Comparison of ENCODE assay signal across 24 mouse cellular contexts in the genomic region with DNA sequence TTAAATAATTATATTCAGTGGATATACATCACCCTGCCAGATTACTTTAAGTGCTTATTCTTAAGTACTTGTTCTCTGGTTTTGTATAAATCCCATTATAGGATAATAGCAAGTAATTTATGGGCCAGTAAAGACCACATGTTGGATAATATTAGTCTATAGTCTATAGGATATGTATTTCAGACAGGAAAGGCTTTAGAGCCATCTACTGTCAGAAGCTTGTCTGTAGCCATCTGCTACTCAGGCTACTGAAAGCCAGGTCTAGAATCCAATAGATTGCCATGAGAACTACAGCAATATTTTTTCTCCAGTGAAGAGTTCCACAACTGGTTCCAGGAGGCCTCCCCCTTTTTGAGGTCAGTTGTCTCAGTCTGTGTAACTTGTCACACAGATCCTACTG. TPM values are rescaled to one million over a fixed set of nuclear protein-coding genes. Genes with fewer than 3 reads are reported as not detected.
"Had no signal": no experiment of that assay in that cellular context is flagged by ENCODE, and none has a peak within 500 bp of the region (broad histone marks: within the 10 kb centered on the region; RNA-seq: fewer than 3 reads in every experiment).

No protein-coding gene starts in this region.

- DNase-seq: retina, postnatal 1 day; right cerebral cortex, adult 18-20 months; right cerebral cortex, postnatal 14 days; right cerebral cortex, postnatal 25 days; right cerebral cortex, postnatal 4 days; spleen, adult 18-20 months; thymus, adult 18-20 months; thymus, adult 2 months; thymus, postnatal 14 days; thymus, postnatal 25 days; thymus, postnatal 36 days; thymus, postnatal 4 days had no signal

- H3K9me3 ChIP-seq: neural tube, embryonic 13.5 days; neural tube, embryonic 15.5 days; stomach, embryonic 15.5 days had no signal

- H3K4me2 ChIP-seq: neural tube, embryonic 13.5 days; neural tube, embryonic 15.5 days; stomach, embryonic 15.5 days had no signal

- H3K27me3 ChIP-seq: neural tube, embryonic 13.5 days; neural tube, embryonic 15.5 days; stomach, embryonic 15.5 days had no signal

- H3K9ac ChIP-seq: neural tube, embryonic 13.5 days; neural tube, embryonic 15.5 days; stomach, embryonic 15.5 days had no signal

- H3K4me3 ChIP-seq: neural tube, embryonic 13.5 days; neural tube, embryonic 15.5 days; stomach, embryonic 15.5 days had no signal

- H3K27ac ChIP-seq: neural tube, embryonic 13.5 days; neural tube, embryonic 15.5 days; stomach, embryonic 15.5 days; stomach, postnatal 0 days had no signal

- H3K4me1 ChIP-seq: neural tube, embryonic 13.5 days; neural tube, embryonic 15.5 days had no signal

- H3K36me3 ChIP-seq: neural tube, embryonic 13.5 days; neural tube, embryonic 15.5 days; stomach, embryonic 15.5 days had no signal

RNA-seq across cellular contexts. Expression of gene Mmp8, which starts 15.5 kb away (rescaled TPM):
- polyA plus RNA-seq: neural tube, embryonic 14.5 days; small intestine, adult 2 months; testis, adult 2 months; urinary bladder, adult 2 months had no signal

RNA-seq across cellular contexts. Expression of gene Mmp27, which starts 28.4 kb away (rescaled TPM):
- polyA plus RNA-seq: neural tube, embryonic 13.5 days; neural tube, embryonic 14.5 days; neural tube, embryonic 15.5 days; small intestine, adult 2 months; stomach, embryonic 14.5 days; stomach, postnatal 0 days; testis, adult 2 months had no signal

RNA-seq across cellular contexts. Expression of gene Mmp10, which starts 40.6 kb away (rescaled TPM):
- total RNA-seq: neutrophil, adult 5-6 weeks had no signal
- polyA plus RNA-seq: neural tube, embryonic 13.5 days; neural tube, embryonic 14.5 days; neural tube, embryonic 15.5 days; spleen, adult 2 months; stomach, embryonic 14.5 days; stomach, embryonic 16.5 days; stomach, postnatal 0 days; testis, adult 2 months; thymus, adult 2 months had no signal
